Mouse (Mus musculus) ES-Bruce4 (cell line): ENCODE results near the gene Olfr1380.

Source experiments
- CTCF ChIP-seq: IDR thresholded peaks from one replicate; pipeline ENCODE4 v1.8.1; 2011; ENCODE audit warnings: low read depth, low read length
- POLR2A ChIP-seq: IDR thresholded peaks from one replicate; pipeline ENCODE4 v1.8.1; 2011; ENCODE audit warnings: low read length; ENCODE audit not compliant: insufficient read depth

- TF ChIP-seq CTCF (no peak), POLR2A (no peak)
Observed at GRCm38 (mm10) chr11:49612154-49612553, 55.5 kb downstream of the Olfr1380 start.
